Mouse (Mus musculus): ENCODE data around the gene Ubash3b. TPM values are rescaled to one million over a fixed set of nuclear protein-coding genes. Genes with fewer than 3 reads are reported as not detected.
A peak's percentile ranks its signal among the peaks of the same experiment; 100 is the strongest.

Gene Ubash3b
- polyA plus RNA-seq, 1 experiment from 2014 or later, result 5.7 TPM

- Histone ChIP-seq H3K27me3 (no peaks in the 10 kb centered on the region), H3K9ac (no peak overlapping the region), H3K9me3 (replicated peaks) (no peaks in the 10 kb centered on the region), H3K4me1 (replicated peaks) (peaks cover 26% of the 10 kb centered on the region), H3K27ac (replicated peaks) (no peak overlapping the region), H3K36me3 (replicated peaks) (no peaks in the 10 kb centered on the region), H3K4me3 (replicated peaks) (no peak overlapping the region), H3K4me2 (no peak overlapping the region)
- WGBS (ENCODE audit: insufficient replicate concordance), result 12% methylated on average over 9 of the region's 10 CpGs
- 0 out of 2 replicates have a peak, but pooled peaks have one; percentile 31 for ATAC-seq (ENCODE audit: insufficient read depth)
Measured at GRCm38 (mm10) chr9:41166886-41167285, 5.4 kb upstream of the Ubash3b start.

- ATAC-seq (ENCODE audit: insufficient read depth), result no peak
- H3K27ac ChIP-seq (replicated peaks), result no peak overlapping the region
- H3K9ac ChIP-seq, result no peak overlapping the region
- peaks cover 21% of the 10 kb centered on the region for H3K4me1 ChIP-seq (replicated peaks)
- H3K9me3 ChIP-seq (replicated peaks), result no peaks in the 10 kb centered on the region
- H3K4me3 ChIP-seq (replicated peaks), result no peak overlapping the region
- H3K36me3 ChIP-seq (replicated peaks), result no peaks in the 10 kb centered on the region
- 39% methylated on average over 4 of the region's 4 CpGs for WGBS (ENCODE audit: insufficient replicate concordance)
- no peak overlapping the region for H3K4me2 ChIP-seq
- H3K27me3 ChIP-seq, result peaks cover 21% of the 10 kb centered on the region
Measured at GRCm38 (mm10) chr9:41162363-41162762, 866 bp upstream of the Ubash3b start.

- peaks cover 38% of the 10 kb centered on the region for H3K27me3 ChIP-seq
- H3K4me1 ChIP-seq (replicated peaks), result peaks cover 33% of the 10 kb centered on the region
- H3K9ac ChIP-seq, result no peak overlapping the region
- no peak overlapping the region for H3K4me3 ChIP-seq (replicated peaks)
- H3K27ac ChIP-seq (replicated peaks), result no peak overlapping the region; the same call in none of the 2 replicates
- H3K36me3 ChIP-seq (replicated peaks), result no peaks in the 10 kb centered on the region
- no peaks in the 10 kb centered on the region for H3K9me3 ChIP-seq (replicated peaks)
- 0 out of 2 replicates have a peak overlapping the region, but pooled peaks have one; percentile 18 for H3K4me2 ChIP-seq
- 23% methylated on average over 7 of the region's 7 CpGs for whole genome bisulfite sequencing (ENCODE audit: insufficient replicate concordance)
- no peak for ATAC-seq (ENCODE audit: insufficient read depth)
Measured at GRCm38 (mm10) chr9:41160536-41161176, 841 bp downstream of the Ubash3b start.

GRCm38 (mm10) chr9:41159223-41159622, 2.3 kb downstream of the Ubash3b start:
- WGBS (ENCODE audit: insufficient replicate concordance), result 63% methylated on average over 2 of the region's 2 CpGs
- ATAC-seq (ENCODE audit: insufficient read depth), result no peak
- Histone ChIP-seq H3K9me3 (replicated peaks) (no peaks in the 10 kb centered on the region), H3K9ac (no peak overlapping the region), H3K27me3 (peaks cover 43% of the 10 kb centered on the region), H3K4me3 (replicated peaks) (no peak overlapping the region), H3K27ac (replicated peaks) (no peak overlapping the region), H3K4me1 (replicated peaks) (peaks cover 33% of the 10 kb centered on the region), H3K36me3 (replicated peaks) (no peaks in the 10 kb centered on the region), H3K4me2 (no peak overlapping the region)

GRCm38 (mm10) chr9:41157872-41158567, 3.5 kb downstream of the Ubash3b start:
- H3K4me1 ChIP-seq (replicated peaks), result peaks cover 37% of the 10 kb centered on the region
- H3K4me3 ChIP-seq (replicated peaks), result peak overlapping the region; percentile 74
- WGBS (ENCODE audit: insufficient replicate concordance), result 21% methylated on average over 15 of the region's 15 CpGs
- no peaks in the 10 kb centered on the region for H3K36me3 ChIP-seq (replicated peaks)
- H3K4me2 ChIP-seq, result peak overlapping the region; percentile 90
- H3K27me3 ChIP-seq, result peaks cover 43% of the 10 kb centered on the region
- H3K9ac ChIP-seq, result peak overlapping the region; percentile 64; the same call in 1 of the 2 replicates
- ATAC-seq (ENCODE audit: insufficient read depth), result no peak
- H3K27ac ChIP-seq (replicated peaks), result peak overlapping the region; percentile 48; the same call in 1 of the 2 replicates
- no peaks in the 10 kb centered on the region for H3K9me3 ChIP-seq (replicated peaks)

GRCm38 (mm10) chr9:41157020-41157871, 4.3 kb downstream of the Ubash3b start:
- ATAC-seq (ENCODE audit: insufficient read depth), result peak; percentile 73
- Histone ChIP-seq H3K4me1 (replicated peaks) (peaks cover 39% of the 10 kb centered on the region), H3K4me3 (replicated peaks) (peak overlapping the region; percentile 74), H3K27me3 (peaks cover 43% of the 10 kb centered on the region), H3K4me2 (peak overlapping the region; percentile 90), H3K9ac (peak overlapping the region; percentile 64), H3K9me3 (replicated peaks) (no peaks in the 10 kb centered on the region), H3K36me3 (replicated peaks) (no peaks in the 10 kb centered on the region), H3K27ac (replicated peaks) (peak overlapping the region; percentile 48; the same call in 1 of the 2 replicates)
- under 1% methylated on average over 80 of the region's 82 CpGs for WGBS (ENCODE audit: insufficient replicate concordance)

GRCm38 (mm10) chr9:41156720-41157019, 4.8 kb downstream of the Ubash3b start:
- peak overlapping the region; percentile 74 for H3K4me3 ChIP-seq (replicated peaks)
- H3K4me2 ChIP-seq, result peak overlapping the region; percentile 90
- WGBS (ENCODE audit: insufficient replicate concordance), result 1% methylated on average over 20 of the region's 20 CpGs
- peaks cover 43% of the 10 kb centered on the region for H3K27me3 ChIP-seq
- H3K27ac ChIP-seq (replicated peaks), result no peak overlapping the region
- H3K4me1 ChIP-seq (replicated peaks), result peaks cover 41% of the 10 kb centered on the region
- H3K9ac ChIP-seq, result no peak overlapping the region
- peak; percentile 2; the same call in 1 of the 2 replicates for ATAC-seq (ENCODE audit: insufficient read depth)
- no peaks in the 10 kb centered on the region for H3K9me3 ChIP-seq (replicated peaks)
- no peaks in the 10 kb centered on the region for H3K36me3 ChIP-seq (replicated peaks)

GRCm38 (mm10) chr9:41156006-41156719, 5.3 kb downstream of the Ubash3b start:
- Histone ChIP-seq H3K9ac (no peak overlapping the region), H3K27ac (replicated peaks) (no peak overlapping the region), H3K4me2 (peak overlapping the region; percentile 90), H3K4me3 (replicated peaks) (peak overlapping the region; percentile 74), H3K4me1 (replicated peaks) (peaks cover 38% of the 10 kb centered on the region), H3K27me3 (peaks cover 43% of the 10 kb centered on the region), H3K9me3 (replicated peaks) (no peaks in the 10 kb centered on the region), H3K36me3 (replicated peaks) (no peaks in the 10 kb centered on the region)
- WGBS (ENCODE audit: insufficient replicate concordance), result 24% methylated on average over 20 of the region's 20 CpGs
- no peak for ATAC-seq (ENCODE audit: insufficient read depth)

- H3K4me2 ChIP-seq, result no peak overlapping the region
- no peak overlapping the region for H3K9ac ChIP-seq
- no peaks in the 10 kb centered on the region for H3K36me3 ChIP-seq (replicated peaks)
- no peak overlapping the region; the same call in 1 of the 2 replicates for H3K27ac ChIP-seq (replicated peaks)
- peaks cover 54% of the 10 kb centered on the region for H3K4me1 ChIP-seq (replicated peaks)
- no peak for ATAC-seq (ENCODE audit: insufficient read depth)
- WGBS (ENCODE audit: insufficient replicate concordance), result 52% methylated on average over 1 of the region's 1 CpGs
- peaks cover 38% of the 10 kb centered on the region for H3K27me3 ChIP-seq
- no peaks in the 10 kb centered on the region for H3K9me3 ChIP-seq (replicated peaks)
- no peak overlapping the region for H3K4me3 ChIP-seq (replicated peaks)
Measured at GRCm38 (mm10) chr9:41153979-41154378, 7.5 kb downstream of the Ubash3b start.

- 27% methylated on average over 5 of the region's 5 CpGs for WGBS (ENCODE audit: insufficient replicate concordance)
- no peak for ATAC-seq (ENCODE audit: insufficient read depth)
- Histone ChIP-seq H3K9me3 (replicated peaks) (no peaks in the 10 kb centered on the region), H3K27me3 (peaks cover 29% of the 10 kb centered on the region), H3K4me3 (replicated peaks) (no peak overlapping the region), H3K4me2 (no peak overlapping the region), H3K27ac (replicated peaks) (0 out of 2 replicates have a peak overlapping the region, but pooled peaks have one; percentile 38), H3K36me3 (replicated peaks) (no peaks in the 10 kb centered on the region), H3K4me1 (replicated peaks) (peaks cover 47% of the 10 kb centered on the region), H3K9ac (no peak overlapping the region)
Measured at GRCm38 (mm10) chr9:41153050-41153449, 8.4 kb downstream of the Ubash3b start.
